Comparison of ENCODE assay signal across 9 mouse cellular contexts in the genomic region with DNA sequence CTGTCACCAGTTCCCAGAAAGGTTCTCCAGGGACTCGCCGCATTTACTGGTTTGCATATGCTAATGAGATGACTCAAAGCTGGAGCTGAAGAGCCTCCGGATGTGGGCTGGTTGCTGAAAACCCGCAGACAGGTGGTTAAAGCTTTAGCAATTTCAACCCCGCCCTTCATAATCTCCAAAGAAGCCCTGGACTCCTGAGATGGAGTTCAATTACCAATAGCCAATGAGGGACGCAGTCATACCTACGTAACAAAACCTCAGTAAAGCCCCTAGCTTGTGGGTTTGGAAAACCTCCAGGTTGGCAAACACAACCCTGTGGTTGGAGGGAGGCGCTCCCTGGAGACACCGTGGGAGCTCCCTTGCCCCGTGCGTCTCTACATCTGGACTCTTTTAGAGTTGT. TPM values are rescaled to one million over a fixed set of nuclear protein-coding genes. Genes with fewer than 3 reads are reported as not detected.
DNase-seq lines count a peak whose midpoint lies in the region; ATAC-seq and TF ChIP-seq lines count a peak whose summit lies in the region.
"Had no signal": no experiment of that assay in that cellular context is flagged by ENCODE, and none has a peak within 500 bp of the region (broad histone marks: within the 10 kb centered on the region; RNA-seq: fewer than 3 reads in every experiment).

No protein-coding gene starts in this region.

- no peak overlapping the region for H3K9ac ChIP-seq in midbrain, embryonic 14.5 days (replicated peaks; ENCODE audit: low read length)
- no peak overlapping the region for H3K9ac ChIP-seq in midbrain, postnatal 0 days (replicated peaks; ENCODE audit: low read length, poor library complexity, severe bottlenecking)

- no peak overlapping the region for H3K4me3 ChIP-seq in midbrain, embryonic 14.5 days (replicated peaks; ENCODE audit: low read depth, low read length)
- no peak overlapping the region for H3K4me3 ChIP-seq in midbrain, postnatal 0 days (ENCODE audit: low read depth, low read length)

- no peaks in the 10 kb centered on the region for H3K9me3 ChIP-seq in midbrain, embryonic 14.5 days (ENCODE audit: control insufficient read depth, low read length)
- 0 out of 2 replicates have a peak, but pooled peaks cover 3% of the 10 kb centered on the region for H3K9me3 ChIP-seq in midbrain, postnatal 0 days (ENCODE audit: low read length)

- H3K4me1 ChIP-seq in midbrain, embryonic 14.5 days (ENCODE audit: control insufficient read depth, insufficient read depth, low read length), result no peaks in the 10 kb centered on the region
- H3K4me1 ChIP-seq in midbrain, postnatal 0 days (ENCODE audit: insufficient read depth, low read length), result no peaks in the 10 kb centered on the region

- no peak overlapping the region for H3K4me2 ChIP-seq in midbrain, embryonic 14.5 days (ENCODE audit: low read length)
- H3K4me2 ChIP-seq in midbrain, postnatal 0 days (ENCODE audit: low read depth, low read length, poor library complexity, severe bottlenecking), result no peak overlapping the region

- H3K27ac ChIP-seq in midbrain, embryonic 14.5 days (replicated peaks; ENCODE audit: low read depth, low read length), result no peak overlapping the region
- no peak overlapping the region for H3K27ac ChIP-seq in midbrain, postnatal 0 days (ENCODE audit: low read depth, low read length)

- no peaks in the 10 kb centered on the region for H3K36me3 ChIP-seq in midbrain, embryonic 14.5 days (ENCODE audit: control insufficient read depth, insufficient read depth, low read length)
- no peaks in the 10 kb centered on the region for H3K36me3 ChIP-seq in midbrain, postnatal 0 days (ENCODE audit: insufficient read depth, low read length)

- TF ChIP-seq CTCF in midbrain, postnatal 0 days (IDR thresholded peaks at IDR 0.05), result no peak

- no peak for ATAC-seq in midbrain, embryonic 14.5 days (ENCODE audit: low FRiP score, low TSS enrichment)
- no peak for ATAC-seq in midbrain, postnatal 0 days (ENCODE audit: low FRiP score)
- ATAC-seq in megakaryocyte, adult 5-6 weeks (ENCODE audit: poor library complexity, severe bottlenecking), result peak; percentile 78

- WGBS in midbrain, embryonic 14.5 days, result 18% methylated on average over 11 of the region's 11 CpGs
- 15% methylated on average over 11 of the region's 11 CpGs for WGBS in midbrain, postnatal 0 days

- H3K27me3 ChIP-seq in midbrain, embryonic 14.5 days (ENCODE audit: control insufficient read depth, insufficient read depth, low read length), result no peaks in the 10 kb centered on the region
- H3K27me3 ChIP-seq in midbrain, postnatal 0 days (ENCODE audit: insufficient read depth, low read length), result no peaks in the 10 kb centered on the region

- DNase-seq in midbrain, embryonic 14.5 days, result peak; percentile 23
- no peak for DNase-seq in midbrain, postnatal 0 days (ENCODE audit: low spot score)
- DNase-seq in brain, adult 2 months (ENCODE audit: low read depth, low spot score), result peak; percentile 63
- DNase-seq in thymus, postnatal 36 days, result peak; percentile 43 to 55
- no peak for DNase-seq in yolk sac, embryonic 10.5 days (ENCODE audit: low spot score)
- no peak for DNase-seq in adrenal gland, adult 18-20 months (ENCODE audit: low spot score in 2 of 2)
- DNase-seq in gastrocnemius, postnatal 36 days, result no peak

- intact Hi-C loops in gastrocnemius, postnatal 36 days (cut with DNase I), result loop anchor here (1.0 to 5.0 kb wide), 2 partner anchors 105 to 120 kb away; a partner anchor contains a TSS

RNA-seq across cellular contexts. Expression of a gene that starts 24.5 kb away (rescaled TPM):
- 98.9 and 115 TPM in 2 replicates for polyA plus RNA-seq in midbrain, embryonic 14.5 days (2014; fragmentation: Nextera tagmentation; extraction: Ambion mirVana)
- 117 and 126 TPM in 2 replicates for total RNA-seq in midbrain, postnatal 0 days (2014; rRNA removed)
- polyA plus RNA-seq in midbrain, postnatal 0 days (2015; fragmentation: Nextera tagmentation; extraction: Ambion mirVana), result 121 and 126 TPM in 2 replicates
- 69.0 and 70.8 TPM in 2 replicates for total RNA-seq in megakaryocyte, adult 5-6 weeks (2015)
- total RNA-seq in megakaryocyte, adult 5-6 weeks (2017), result 30.8 and 43.0 TPM in 2 replicates
- 10 to 100 TPM; 63.3 to 93.6 TPM for total RNA-seq in adrenal gland, adult 18-20 months (2021)
- 10 to 100 TPM; 31.8 to 32.5 TPM for total RNA-seq in gastrocnemius, postnatal 36 days (2021)

RNA-seq across cellular contexts. Expression of a gene that starts 35.9 kb away (rescaled TPM):
- polyA plus RNA-seq in midbrain, embryonic 14.5 days (2014; fragmentation: Nextera tagmentation; extraction: Ambion mirVana), result 11.4 and 11.8 TPM in 2 replicates
- 21.1 and 26.7 TPM in 2 replicates for total RNA-seq in midbrain, postnatal 0 days (2014; rRNA removed)
- 24.8 and 25.4 TPM in 2 replicates for polyA plus RNA-seq in midbrain, postnatal 0 days (2015; fragmentation: Nextera tagmentation; extraction: Ambion mirVana)
- 3.2 and 7.9 TPM in 2 replicates for total RNA-seq in megakaryocyte, adult 5-6 weeks (2015)
- total RNA-seq in megakaryocyte, adult 5-6 weeks (2017), result 1.4 and 2.0 TPM in 2 replicates
- 10 to 100 TPM in 1 of 2 experiments, 1 to 10 TPM in 1; 7.6 to 20.9 TPM for total RNA-seq in adrenal gland, adult 18-20 months (2021)
- total RNA-seq in gastrocnemius, postnatal 36 days (2021), result 10 to 100 TPM; 24.6 to 25.8 TPM

RNA-seq across cellular contexts. Expression of a gene that starts 40.4 kb away (rescaled TPM):
- 0.61 and 1.2 TPM in 2 replicates for polyA plus RNA-seq in midbrain, embryonic 14.5 days (2014; fragmentation: Nextera tagmentation; extraction: Ambion mirVana)
- 0.38 and 0.52 TPM in 2 replicates for total RNA-seq in midbrain, postnatal 0 days (2014; rRNA removed)
- 1.5 and 1.9 TPM in 2 replicates for polyA plus RNA-seq in midbrain, postnatal 0 days (2015; fragmentation: Nextera tagmentation; extraction: Ambion mirVana)
- total RNA-seq in megakaryocyte, adult 5-6 weeks (2015), result not detected in 2 replicates
- not detected in 2 replicates for total RNA-seq in megakaryocyte, adult 5-6 weeks (2017)
- total RNA-seq in adrenal gland, adult 18-20 months (2021), result under 1 TPM in 1 of 2 experiments, not detected in 1; 0.74 TPM
- under 1 TPM in 1 of 2 experiments, not detected in 1; 0.71 TPM for total RNA-seq in gastrocnemius, postnatal 36 days (2021)

RNA-seq across cellular contexts. Expression of a gene that starts 48.3 kb away (rescaled TPM):
- not detected in 2 replicates for polyA plus RNA-seq in midbrain, embryonic 14.5 days (2014; fragmentation: Nextera tagmentation; extraction: Ambion mirVana)
- total RNA-seq in midbrain, postnatal 0 days (2014; rRNA removed), result not detected in 2 replicates
- not detected in 2 replicates for polyA plus RNA-seq in midbrain, postnatal 0 days (2015; fragmentation: Nextera tagmentation; extraction: Ambion mirVana)
- not detected in 2 replicates for total RNA-seq in megakaryocyte, adult 5-6 weeks (2015)
- total RNA-seq in megakaryocyte, adult 5-6 weeks (2017), result not detected in 2 replicates
- not detected for total RNA-seq in adrenal gland, adult 18-20 months (2021)
- total RNA-seq in gastrocnemius, postnatal 36 days (2021), result not detected
- total RNA-seq: liver, adult 2 months had no signal
- polyA plus RNA-seq: liver, adult 2 months had no signal

RNA-seq across cellular contexts. Expression of a gene that starts 51.4 kb away (rescaled TPM):
- polyA plus RNA-seq in midbrain, embryonic 14.5 days (2014; fragmentation: Nextera tagmentation; extraction: Ambion mirVana), result not detected in 2 replicates
- not detected in 2 replicates for total RNA-seq in midbrain, postnatal 0 days (2014; rRNA removed)
- not detected in 2 replicates for polyA plus RNA-seq in midbrain, postnatal 0 days (2015; fragmentation: Nextera tagmentation; extraction: Ambion mirVana)
- total RNA-seq in megakaryocyte, adult 5-6 weeks (2015), result not detected in 2 replicates
- not detected in 2 replicates for total RNA-seq in megakaryocyte, adult 5-6 weeks (2017)
- total RNA-seq in adrenal gland, adult 18-20 months (2021), result not detected
- not detected for total RNA-seq in gastrocnemius, postnatal 36 days (2021)
- total RNA-seq: liver, adult 2 months had no signal
- polyA plus RNA-seq: liver, adult 2 months had no signal

Comparison
In these comparisons a context has a peak if more than half of its experiments do, and no peak if none do; other contexts are left out.
1. DNase-seq: peak in midbrain, embryonic 14.5 days (single experiment), brain, adult 2 months (single experiment) and thymus, postnatal 36 days (2 of 2); none in midbrain, postnatal 0 days (single experiment), yolk sac, embryonic 10.5 days (single experiment), adrenal gland, adult 18-20 months (0 of 2) and gastrocnemius, postnatal 36 days (0 of 2).